In the genomic region with DNA sequence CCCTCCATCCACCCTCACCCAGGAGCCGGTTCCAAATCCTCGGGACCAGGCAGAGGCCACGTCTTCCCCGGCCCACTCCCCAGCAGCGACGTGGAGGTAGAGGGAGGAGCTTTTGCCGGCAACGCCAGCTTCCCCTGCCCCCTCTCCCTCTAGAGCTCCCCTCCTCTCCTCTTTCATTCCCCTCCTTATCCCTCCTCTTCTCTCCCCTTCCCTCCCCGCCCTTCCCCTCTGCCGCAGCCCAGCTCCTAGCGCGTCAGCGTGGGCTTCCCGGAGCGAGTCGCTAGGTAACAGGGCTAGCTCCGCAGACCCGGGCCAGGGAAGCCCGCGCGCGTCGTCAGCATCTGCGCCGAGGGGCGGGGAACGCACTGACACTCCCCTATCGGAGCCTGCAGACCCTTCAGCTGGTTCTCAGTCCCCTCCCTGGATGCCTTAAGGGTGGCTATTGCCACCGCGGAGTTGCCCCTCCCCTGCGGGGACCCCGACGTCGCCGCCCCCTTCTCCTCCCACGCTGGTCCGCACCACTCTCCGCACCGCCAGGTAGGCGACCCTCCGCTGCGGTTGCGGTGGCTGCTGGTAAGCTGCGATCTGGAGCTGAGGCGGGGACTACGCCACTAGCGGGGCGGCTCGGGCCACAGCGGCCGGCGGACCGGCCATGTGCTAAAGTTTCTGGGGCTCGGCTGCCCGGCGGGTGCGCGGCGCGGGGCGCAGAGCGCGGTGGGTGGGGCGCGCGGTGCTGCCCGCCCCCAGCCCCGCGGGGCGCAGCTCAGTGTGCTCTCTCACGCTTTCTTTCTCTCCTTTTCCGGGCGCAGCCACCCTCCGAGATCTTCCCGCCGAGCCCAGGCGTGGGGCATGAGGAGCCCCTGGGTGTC, we compare ENCODE assay signal across 8 mouse cellular contexts. TPM values are rescaled to one million over a fixed set of nuclear protein-coding genes. Genes with fewer than 3 reads are reported as not detected.
DNase-seq lines count a peak whose midpoint lies in the region; ATAC-seq and TF ChIP-seq lines count a peak whose summit lies in the region.

No protein-coding gene starts in this region.

- peak overlapping the region; percentile 56 for H3K4me2 ChIP-seq in liver, embryonic 15.5 days

- WGBS in heart, embryonic 10.5 days: under 1% methylated on average over 77 of the region's 77 CpGs
- WGBS in liver, embryonic 15.5 days (ENCODE audit: insufficient replicate concordance): 1% methylated on average over 76 of the region's 77 CpGs
- WGBS in small intestine, adult 2 months: 2% methylated on average over 76 of the region's 77 CpGs

- peaks cover 87% of the 10 kb centered on the region for H3K27me3 ChIP-seq in heart, embryonic 10.5 days (ENCODE audit: insufficient read depth, poor library complexity, severe bottlenecking)
- peaks cover 44% of the 10 kb centered on the region for H3K27me3 ChIP-seq in liver, embryonic 15.5 days
- H3K27me3 ChIP-seq in small intestine, adult 2 months (ENCODE audit: control insufficient read depth, insufficient read depth, low read length): peaks cover 7% of the 10 kb centered on the region

- H3K9me3 ChIP-seq in heart, embryonic 10.5 days: no peaks in the 10 kb centered on the region
- no peaks in the 10 kb centered on the region for H3K9me3 ChIP-seq in liver, embryonic 15.5 days (replicated peaks)

- peaks cover 17% of the 10 kb centered on the region for H3K4me1 ChIP-seq in heart, embryonic 10.5 days
- H3K4me1 ChIP-seq in embryonic fibroblast, embryonic 13.5 days (ENCODE audit: control insufficient read depth, insufficient read depth, low read length): no peaks in the 10 kb centered on the region
- no peaks in the 10 kb centered on the region for H3K4me1 ChIP-seq in liver, embryonic 15.5 days (replicated peaks)
- H3K4me1 ChIP-seq in small intestine, adult 2 months (ENCODE audit: control insufficient read depth, insufficient read depth, insufficient read length, low read length): no peaks in the 10 kb centered on the region; the same call in 1 of the 2 replicates

- TF ChIP-seq CTCF in embryonic fibroblast, embryonic 13.5 days (IDR thresholded peaks at IDR 0.05; ENCODE audit: borderline replicate concordance, insufficient read depth, low read length): no peak
- TF ChIP-seq CTCF in small intestine, adult 2 months (IDR thresholded peaks at IDR 0.05; ENCODE audit: extremely low read depth, insufficient read length, insufficient replicate concordance, low read depth, low read length): no peak

- H3K27ac ChIP-seq in heart, embryonic 10.5 days: 0 out of 2 replicates have a peak overlapping the region, but pooled peaks have one; percentile 13
- no peak overlapping the region for H3K27ac ChIP-seq in embryonic fibroblast, embryonic 13.5 days (ENCODE audit: insufficient read depth, low read length)
- no peak overlapping the region for H3K27ac ChIP-seq in liver, embryonic 15.5 days (replicated peaks)
- H3K27ac ChIP-seq in small intestine, adult 2 months (ENCODE audit: insufficient read depth, low read depth, low read length): no peak overlapping the region

- TF ChIP-seq POLR2A in embryonic fibroblast, embryonic 13.5 days (IDR thresholded peaks at IDR 0.05; ENCODE audit: low read depth, low read length): no peak
- no peak for TF ChIP-seq POLR2A in small intestine, adult 2 months (IDR thresholded peaks at IDR 0.05; ENCODE audit: low read depth, low read length)

- H3K36me3 ChIP-seq in heart, embryonic 10.5 days: no peaks in the 10 kb centered on the region
- no peaks in the 10 kb centered on the region for H3K36me3 ChIP-seq in liver, embryonic 15.5 days (replicated peaks)
- no peaks in the 10 kb centered on the region for H3K36me3 ChIP-seq in small intestine, adult 2 months (ENCODE audit: control insufficient read depth, insufficient read depth, low read length)

- H3K4me3 ChIP-seq in heart, embryonic 10.5 days: peak overlapping the region; percentile 75
- peak overlapping the region; percentile 53 for H3K4me3 ChIP-seq in embryonic fibroblast, embryonic 13.5 days (ENCODE audit: insufficient read depth, low read length)
- H3K4me3 ChIP-seq in liver, embryonic 15.5 days (replicated peaks): peak overlapping the region; percentile 24
- H3K4me3 ChIP-seq in small intestine, adult 2 months (ENCODE audit: low read depth, low read length): peak overlapping the region; percentile 10

- no peak for ATAC-seq in liver, embryonic 15.5 days (ENCODE audit: insufficient read depth)

- no peak overlapping the region for H3K9ac ChIP-seq in liver, embryonic 15.5 days

- DNase-seq in heart, embryonic 10.5 days (ENCODE audit: low spot score): no peak
- no peak for DNase-seq in heart, adult 9 months (ENCODE audit: low spot score in 2 of 2)
- DNase-seq in ZHBTc4 (ENCODE audit: low read depth, low spot score): peak; percentile 89
- DNase-seq in kidney, postnatal 4 days: peak; percentile 40 to 52
- no peak for DNase-seq in gastrocnemius, adult 8-10 months (ENCODE audit: low spot score in 2 of 2)

RNA-seq across cellular contexts. Expression of a gene that starts 3.0 kb away (rescaled TPM):
- polyA plus RNA-seq in heart, embryonic 10.5 days (2016; fragmentation: Nextera tagmentation; extraction: Ambion mirVana): 0.21 and 0.64 TPM in 2 replicates
- not detected in 2 replicates for polyA plus RNA-seq in embryonic fibroblast, embryonic 13.5 days (2011; ENCODE audit: insufficient read length, low read depth, missing spikeins)
- 0.03 TPM in 1 of 2 replicates, not detected in the other for polyA plus RNA-seq in liver, embryonic 15.5 days (2015; fragmentation: Nextera tagmentation; extraction: Ambion mirVana)
- polyA plus RNA-seq in small intestine, adult 2 months (2012; rRNA removed): 0.05 TPM in 1 of 2 replicates, not detected in the other
- total RNA-seq in gastrocnemius, adult 8-10 months (2022): not detected

Comparison
In these comparisons a context has a peak if more than half of its experiments do, and no peak if none do; other contexts are left out.
1. DNase-seq: peak in ZHBTc4 (single experiment) and kidney, postnatal 4 days (2 of 2); none in heart, embryonic 10.5 days (single experiment), heart, adult 9 months (0 of 2) and gastrocnemius, adult 8-10 months (0 of 2).
2. H3K4me3 ChIP-seq: peak in every context shown above with its lines; median percentile 75 in heart, embryonic 10.5 days; 53 in embryonic fibroblast, embryonic 13.5 days; 24 in liver, embryonic 15.5 days; 10 in small intestine, adult 2 months.